Comparison of ENCODE assay signal across 8 mouse cellular contexts in the genomic region with DNA sequence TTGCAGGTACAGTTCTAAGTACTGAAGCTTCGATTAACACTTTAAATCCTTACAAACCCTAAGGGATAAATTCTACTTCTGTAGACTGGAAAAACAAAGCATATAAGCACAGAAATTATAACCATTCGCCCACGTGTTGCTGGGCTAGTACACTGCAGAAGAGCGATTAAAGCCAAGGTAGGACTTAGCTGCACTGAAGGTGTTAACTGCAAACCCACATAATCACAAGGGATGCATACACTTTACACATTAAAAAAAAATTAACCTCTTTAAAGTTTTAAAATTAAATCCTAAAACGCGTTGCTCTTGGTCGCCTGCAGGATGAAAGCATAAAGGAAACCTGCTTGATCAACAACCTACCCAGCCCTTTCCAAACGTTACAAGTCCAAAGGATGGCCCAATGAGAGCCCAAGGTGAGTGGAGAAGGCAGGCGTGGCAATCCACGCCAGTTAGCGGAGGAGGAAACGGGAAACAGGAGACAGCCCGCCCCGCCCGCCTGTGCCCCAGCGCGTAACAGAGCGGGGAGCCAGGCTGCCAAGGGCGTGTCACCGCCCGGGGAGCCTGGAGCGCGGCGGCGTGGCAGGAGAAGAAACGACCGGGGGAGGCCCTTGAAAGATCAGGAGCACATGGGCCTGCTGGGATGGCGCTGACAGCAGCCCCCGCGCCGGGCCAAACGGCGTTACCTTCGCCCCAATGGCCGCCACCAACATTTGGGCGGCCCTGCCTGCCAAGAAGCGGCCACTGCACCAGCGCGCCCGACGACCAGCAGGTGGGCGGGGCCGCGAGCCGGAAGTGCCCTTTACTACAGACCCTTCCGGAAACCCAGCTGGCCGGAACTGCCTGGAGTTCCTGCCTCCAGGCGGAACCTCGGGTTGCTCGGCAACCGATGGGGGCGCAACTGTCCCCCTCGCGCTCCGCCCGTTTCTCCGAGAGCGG. TPM values are rescaled to one million over a fixed set of nuclear protein-coding genes. Genes with fewer than 3 reads are reported as not detected.
A peak's percentile ranks its signal among the peaks of the same experiment; 100 is the strongest.
DNase-seq lines count a peak whose midpoint lies in the region; ATAC-seq lines count a peak whose summit lies in the region.
"Not testable (repeated sequence)": the region's sequence is repeated elsewhere in the genome, so short reads cannot be mapped to it uniquely, and the experiment has no call there.

A gene (plus strand): TSS at position 498 of the 936 bp plus-strand sequence.

- intact Hi-C loops in left cerebral cortex, postnatal 10 days (cut with DNase I), result not testable (repeated sequence)

- peak; percentile 76 to 77 for DNase-seq in adrenal gland, adult 18-20 months (ENCODE audit: low spot score in 2 of 2)
- peak; percentile 93 for DNase-seq in embryo, embryonic 11 days
- DNase-seq in gastrocnemius, postnatal 25 days, result peak; percentile 86
- peak; percentile 82 to 92 for DNase-seq in left cerebral cortex, postnatal 10 days (ENCODE audit: extremely low spot score in 1 of 2, low spot score in 2 of 2)
- peak; percentile 91 to 93 for DNase-seq in right cerebral cortex, postnatal 10 days (ENCODE audit: low spot score in 2 of 2)
- DNase-seq in urinary bladder, postnatal 14 days (ENCODE audit: low spot score), result peak; percentile 89

- peak; percentile 71 for ATAC-seq in inflammation-experienced regulatory T-cells, adult 6 months
- peak; percentile 87 for ATAC-seq in megakaryocyte progenitor cell, adult 5-6 weeks (replicated peaks; ENCODE audit: poor library complexity)

RNA-seq across cellular contexts. Expression of the gene that starts here (rescaled TPM):
- 10 to 100 TPM; 36.5 to 52.9 TPM for total RNA-seq in adrenal gland, adult 18-20 months (2021)
- total RNA-seq in gastrocnemius, postnatal 25 days (2021), result 10 to 100 TPM; 21.9 to 23.1 TPM
- 10 to 100 TPM; 17.7 to 30.0 (median 23.4) TPM for polyA plus RNA-seq in inflammation-experienced regulatory T-cells, adult 6 months (2017; shearing (Covaris generic))
- 10 to 100 TPM; 42.8 to 45.5 TPM for total RNA-seq in left cerebral cortex, postnatal 10 days (2021)
- total RNA-seq in megakaryocyte progenitor cell, adult 5-6 weeks (2015), result 33.0 and 46.8 TPM in 2 replicates
- total RNA-seq in megakaryocyte progenitor cell, adult 5-6 weeks (2017), result 31.1 and 37.6 TPM in 2 replicates

Comparison
In these comparisons a context has a peak if more than half of its experiments do, and no peak if none do; other contexts are left out.
1. Peak in every context shown above with its lines: DNase-seq and ATAC-seq.